Mouse (Mus musculus): Measurements from ENCODE around the gene Ssbp3.

- TF ChIP-seq POLR2A (IDR thresholded peaks at IDR 0.05; ENCODE audit: insufficient read depth, low read depth, low read length) (no peak), CTCF (IDR thresholded peaks at IDR 0.05; ENCODE audit: insufficient read depth, low read depth, low read length) (no peak)
Observed at GRCm38 (mm10) chr4:106953760-106954159, 43.3 kb downstream of the Ssbp3 start.
